Mouse (Mus musculus): ENCODE results near the gene Spg20. TPM values are rescaled to one million over a fixed set of nuclear protein-coding genes. Genes with fewer than 3 reads are reported as not detected.

The Spg20 gene
- 13.1 TPM for polyA plus RNA-seq (2017; shearing (Covaris generic))

DNA sequence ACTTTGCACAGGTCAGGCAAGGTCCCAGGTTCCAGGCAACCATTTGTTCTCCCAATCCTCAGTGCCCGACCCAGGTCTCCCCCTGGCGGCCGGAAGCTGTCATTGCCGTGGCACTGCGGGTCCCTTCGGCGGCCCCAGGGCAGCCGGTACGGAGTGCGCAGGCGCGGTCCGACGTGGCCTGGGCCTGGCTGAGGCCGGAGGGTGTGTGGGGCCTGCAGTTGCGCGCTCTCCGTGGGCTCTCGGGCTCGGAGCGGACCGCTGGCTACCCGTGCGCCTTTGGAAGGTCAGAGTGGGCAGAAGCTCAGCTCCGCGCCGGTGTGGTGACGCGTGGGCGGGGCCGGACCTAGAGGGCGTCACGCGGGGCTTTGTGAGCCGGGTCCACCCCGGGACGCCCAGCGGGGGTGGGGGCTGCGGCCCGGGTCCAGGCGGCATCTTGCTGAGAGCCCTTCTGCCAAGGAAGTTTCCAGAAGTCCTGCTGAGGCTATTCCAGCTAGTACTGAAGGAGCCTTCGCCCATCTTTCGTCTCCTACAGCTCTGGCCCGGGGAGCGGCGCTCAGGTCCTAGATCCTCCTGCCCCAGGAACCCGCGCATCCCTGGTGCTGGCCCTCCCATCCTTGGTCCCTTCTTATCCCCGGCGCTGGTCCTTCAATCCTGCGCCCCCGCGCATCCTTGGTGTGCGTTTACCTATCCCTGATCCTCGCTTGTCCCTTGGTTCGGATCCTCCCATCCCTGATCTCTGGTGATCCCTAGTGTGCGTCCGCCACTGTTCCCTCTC lies at the start of gene Spg20:
Gene Spg20 (plus strand): TSS at position 174 of the 775 bp plus-strand sequence.

DNA sequence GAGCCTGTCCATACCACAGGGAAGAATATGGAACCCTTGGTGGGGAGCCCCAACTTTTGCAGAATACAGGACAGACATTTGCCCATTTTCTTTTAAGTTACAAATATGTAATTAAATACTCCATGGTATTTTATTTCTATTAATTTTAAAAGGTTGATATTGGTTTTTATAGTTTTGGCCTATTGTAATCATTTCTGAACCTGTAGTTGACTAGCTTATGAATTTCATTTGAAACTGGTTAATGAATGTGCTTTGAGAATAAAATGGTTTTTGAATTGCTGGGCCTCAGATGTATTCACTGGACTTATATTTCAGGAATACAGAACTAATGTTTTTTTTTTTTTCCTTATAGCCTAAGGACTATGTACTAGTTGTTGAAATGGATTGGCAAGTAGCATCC lies 25.1 kb downstream of the Spg20 start, which contains the start of gene Ccdc169:
Gene Ccdc169 (plus strand): TSS at position 301 of the 400 bp plus-strand sequence.

GRCm38 (mm10) chr3:55181766-55182165 lies 69.9 kb downstream of the Spg20 start, which contains the start of gene Sohlh2:
Gene Sohlh2 (plus strand): TSS chr3:55182028.

Other genes with a start within 250 kb of the Spg20 start
- gene Sertm1, start 196.2 kb upstream of the Spg20 start, polyA plus RNA-seq (2017; shearing (Covaris generic)), result not detected
- not detected for gene Ccna1, start 56.6 kb upstream of the Spg20 start, polyA plus RNA-seq (2017; shearing (Covaris generic))
- gene Ccdc169, start 25.2 kb downstream of the Spg20 start, polyA plus RNA-seq (2017; shearing (Covaris generic)), result not detected
- not detected for gene Sohlh2, start 69.9 kb downstream of the Spg20 start, polyA plus RNA-seq (2017; shearing (Covaris generic))
- 1.7 TPM for gene Dclk1, start 130.3 kb downstream of the Spg20 start, polyA plus RNA-seq (2017; shearing (Covaris generic))

Measured in effector memory CD4-positive, alpha-beta T cell, adult 5 months (primary cell).